Mouse (Mus musculus) CD4-positive naive resting alpha-beta T cell, adult 76 days (primary cell): ENCODE data around the gene Bspry. TPM values are rescaled to one million over a fixed set of nuclear protein-coding genes. Genes with fewer than 3 reads are reported as not detected.

Experiments used
- total RNA-seq: library from RNA; stranded (reverse); gene quantifications from one replicate; pipeline ENCODE4 v1.2.4, GENCODE M21; 2023

The Bspry gene
- total RNA-seq, result 1.9 TPM

DNA sequence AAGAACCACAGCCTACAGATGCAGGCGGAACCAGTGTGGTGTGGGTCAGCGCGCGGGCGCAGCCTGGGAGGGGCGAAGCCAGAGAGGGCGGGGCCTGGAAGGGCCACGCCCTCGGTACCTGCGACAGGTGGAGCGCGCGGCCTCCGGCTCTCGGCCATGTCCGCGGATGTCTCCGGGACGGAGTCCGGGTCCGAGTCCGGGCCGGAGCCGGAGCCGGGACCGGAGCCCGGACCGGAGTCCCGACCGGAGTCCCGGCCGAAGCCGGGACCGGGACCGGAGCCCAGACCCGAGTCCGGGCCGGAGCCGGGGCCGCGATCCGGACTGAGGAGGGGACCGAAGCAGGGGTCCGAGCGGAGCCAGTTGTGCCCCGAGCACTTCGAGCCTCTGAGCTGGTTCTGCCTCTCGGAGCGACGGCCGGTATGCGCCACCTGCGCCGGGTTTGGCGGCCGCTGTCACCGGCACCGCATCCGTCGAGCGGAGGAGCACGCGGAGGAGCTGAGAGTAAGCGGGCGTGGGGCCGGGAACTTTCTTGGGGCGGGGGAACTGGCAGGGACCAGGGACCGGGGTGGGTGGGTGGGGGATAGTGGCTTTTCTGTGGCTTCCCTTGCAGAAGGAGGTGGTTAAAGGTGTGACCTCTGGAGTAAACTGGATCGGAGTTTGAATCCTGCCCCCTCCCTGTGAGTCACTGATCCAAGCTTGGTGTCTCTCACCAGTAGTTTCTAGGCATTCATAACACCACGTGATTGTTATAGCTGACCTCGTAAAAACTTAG lies at the start of gene Bspry:
Bspry (plus strand) TSS at position 117 of the 772 bp plus-strand sequence.

DNA sequence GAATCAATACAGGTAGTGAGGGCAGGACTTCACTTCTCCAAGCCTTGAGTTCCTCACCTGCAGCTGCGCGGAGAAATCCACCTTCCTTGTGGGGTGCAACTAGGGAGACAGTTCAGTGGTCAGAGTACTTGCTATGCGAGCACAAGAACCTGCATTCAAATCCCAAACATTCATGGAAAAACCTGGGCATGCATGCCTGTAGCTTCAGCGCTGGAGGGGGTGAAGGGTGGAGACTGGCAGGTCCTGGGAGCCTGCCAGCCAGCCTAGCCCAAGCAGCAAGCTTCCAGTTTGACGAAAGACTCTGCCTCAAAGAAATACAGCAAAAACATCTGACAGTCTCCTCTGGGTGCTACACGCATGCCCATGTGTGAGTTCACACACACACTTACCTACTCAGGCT lies 44.8 kb upstream of the Bspry start, which contains the start of gene Rnf183:
Rnf183 (minus strand) TSS at position 172 of the 400 bp plus-strand sequence.

DNA sequence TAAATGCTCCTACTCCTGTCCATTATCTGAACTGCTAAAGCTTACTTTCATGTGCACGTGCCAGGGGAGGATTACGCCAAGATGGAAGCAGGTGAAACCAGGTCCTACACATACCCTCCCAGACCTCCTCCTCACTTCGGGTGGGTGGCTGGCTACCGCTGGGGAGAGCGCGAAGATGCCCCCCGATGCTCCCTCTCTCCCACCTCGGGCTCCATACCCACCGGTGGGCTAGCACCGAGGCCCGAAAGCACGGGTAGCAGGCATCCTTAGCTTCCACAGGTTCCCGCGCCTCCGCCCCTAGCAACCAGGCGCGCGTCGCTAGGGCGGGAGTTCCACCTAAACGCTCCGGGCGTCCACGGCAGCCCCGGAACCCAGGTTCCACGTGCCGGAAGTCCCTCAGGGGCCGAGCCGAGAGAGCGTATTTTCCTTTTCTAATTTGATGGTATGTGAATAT lies 9.2 kb upstream of the Bspry start, which contains the start of gene Wdr31:
Wdr31 (minus strand) TSS at position 299 of the 454 bp plus-strand sequence.

DNA sequence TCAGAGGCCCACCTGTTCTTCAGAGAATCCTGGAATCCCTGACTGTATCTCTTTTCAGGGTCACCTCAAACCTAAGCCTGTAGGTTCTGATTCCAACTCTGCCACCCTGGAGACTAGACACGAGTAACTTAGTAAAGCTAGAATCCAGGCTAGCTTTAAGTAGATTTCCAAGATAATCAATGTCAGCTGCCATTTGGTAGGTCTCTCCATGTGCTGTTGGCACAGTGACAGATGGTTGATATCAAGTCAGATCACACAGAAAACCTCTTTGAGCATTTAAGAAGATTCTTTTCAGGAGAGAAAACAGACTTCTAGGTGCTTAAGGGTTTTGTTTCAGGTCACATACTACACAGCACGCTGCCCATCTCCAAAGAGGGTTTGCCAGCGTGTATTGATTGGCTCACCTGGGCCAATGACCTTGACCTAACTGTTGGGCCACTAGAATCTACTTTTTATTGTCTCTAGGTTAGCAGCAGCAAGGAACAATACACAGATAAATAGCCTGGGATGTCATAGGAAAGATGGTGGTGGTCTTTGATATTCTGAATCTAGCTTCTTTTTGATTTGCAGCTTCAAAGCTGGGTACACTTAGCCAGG lies 23.6 kb downstream of the Bspry start, which contains the start of gene Hdhd3:
Hdhd3 (minus strand) TSS at position 94 of the 597 bp plus-strand sequence.

DNA sequence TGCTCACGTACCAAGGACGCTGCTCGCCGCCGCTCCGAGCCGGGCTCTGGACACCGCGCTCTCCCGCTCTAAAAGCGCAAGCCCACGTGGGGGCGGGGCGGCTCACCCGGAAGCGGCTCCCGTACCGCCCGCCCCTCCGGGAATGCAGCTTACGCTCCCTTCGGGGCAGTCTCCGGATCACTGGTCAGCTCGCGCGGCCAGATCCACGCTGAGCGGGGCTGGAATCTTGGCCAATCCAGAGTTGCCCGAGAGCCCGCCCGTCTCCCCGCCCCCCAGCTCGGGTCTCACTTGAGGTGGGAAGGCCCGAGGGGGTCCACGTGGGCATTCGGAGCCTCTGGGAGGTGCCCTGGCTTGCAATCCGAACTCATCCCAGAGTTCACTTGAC lies 40.0 kb downstream of the Bspry start, which contains the start of gene Alad:
Alad (minus strand) TSS at position 70 of the 385 bp plus-strand sequence.

DNA sequence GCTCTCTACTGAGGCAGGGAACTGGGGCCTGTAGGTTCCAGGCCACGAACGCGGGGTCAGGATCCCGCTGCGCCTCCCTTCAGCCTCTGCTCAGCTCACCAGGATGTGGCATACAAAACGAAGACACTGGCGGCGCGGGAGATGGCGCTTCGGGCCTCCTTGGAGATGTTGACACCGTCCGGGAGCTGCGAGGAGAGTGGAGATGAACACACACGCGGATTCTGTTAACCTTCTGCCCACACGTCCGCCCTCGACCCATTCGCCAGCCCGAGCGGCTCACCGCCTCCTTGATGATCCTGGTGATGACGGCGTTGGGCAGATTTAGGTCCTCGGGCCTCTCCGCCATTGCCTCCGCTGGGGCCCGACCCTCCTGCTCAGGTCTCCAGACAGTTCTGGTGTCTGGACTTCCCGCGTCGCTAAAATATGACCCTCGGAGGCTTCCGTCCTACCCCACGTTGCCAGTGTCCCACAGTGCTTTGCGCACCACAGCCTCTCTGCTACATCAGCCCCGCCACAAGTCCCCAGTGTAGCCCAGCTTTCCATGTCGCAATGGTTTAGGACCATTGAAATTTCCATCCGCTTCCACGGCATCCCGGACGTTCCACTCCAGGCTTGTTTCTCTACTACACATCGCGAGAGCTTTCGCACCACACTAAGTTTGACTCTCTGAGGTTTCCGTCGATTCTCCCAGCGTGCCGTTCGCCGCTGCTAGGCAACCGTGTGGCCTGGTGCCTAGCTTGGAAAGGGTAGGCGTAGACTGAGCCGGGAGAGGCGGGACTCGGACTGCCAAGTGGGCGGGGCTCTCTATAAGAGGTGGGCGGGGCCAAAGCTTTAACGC lies 45.0 kb downstream of the Bspry start, which contains the start of the genes Pole3 and 4933430I17Rik:
Pole3 (minus strand) TSS at position 418 of the 838 bp plus-strand sequence.
4933430I17Rik (plus strand) TSS at position 719 of the 838 bp plus-strand sequence.

Other genes with a start within 250 kb of the Bspry start
- gene Zfp37, start 249.0 kb upstream of the Bspry start, total RNA-seq, result not detected
- 3.0 TPM for gene Slc31a2, start 217.5 kb upstream of the Bspry start, total RNA-seq
- gene Fkbp15, start 119.5 kb upstream of the Bspry start, total RNA-seq, result 77.4 TPM
- 10.8 TPM for gene Slc31a1, start 119.3 kb upstream of the Bspry start, total RNA-seq
- gene Cdc26, start 71.4 kb upstream of the Bspry start, total RNA-seq, result 34.5 TPM
- gene Prpf4, start 71.3 kb upstream of the Bspry start, total RNA-seq, result 23.8 TPM
- gene Rnf183, start 44.8 kb upstream of the Bspry start, total RNA-seq, result not detected
- not detected for gene Wdr31, start 9.2 kb upstream of the Bspry start, total RNA-seq
- gene Hdhd3, start 23.4 kb downstream of the Bspry start, total RNA-seq, result 0.47 TPM
- 9.6 TPM for gene Alad, start 39.9 kb downstream of the Bspry start, total RNA-seq
- 16.3 TPM for gene Pole3, start 45.0 kb downstream of the Bspry start, total RNA-seq
- gene 4933430I17Rik, start 45.3 kb downstream of the Bspry start, total RNA-seq, result 2.0 TPM
- 59.6 TPM for gene Rgs3, start 79.8 kb downstream of the Bspry start, total RNA-seq